Mouse (Mus musculus): ENCODE data around the gene Gm47791. TPM values are rescaled to one million over a fixed set of nuclear protein-coding genes. Genes with fewer than 3 reads are reported as not detected.

Gm47791 gene
- polyA plus RNA-seq, 1 experiment from 2014 or later, result not detected

DNA sequence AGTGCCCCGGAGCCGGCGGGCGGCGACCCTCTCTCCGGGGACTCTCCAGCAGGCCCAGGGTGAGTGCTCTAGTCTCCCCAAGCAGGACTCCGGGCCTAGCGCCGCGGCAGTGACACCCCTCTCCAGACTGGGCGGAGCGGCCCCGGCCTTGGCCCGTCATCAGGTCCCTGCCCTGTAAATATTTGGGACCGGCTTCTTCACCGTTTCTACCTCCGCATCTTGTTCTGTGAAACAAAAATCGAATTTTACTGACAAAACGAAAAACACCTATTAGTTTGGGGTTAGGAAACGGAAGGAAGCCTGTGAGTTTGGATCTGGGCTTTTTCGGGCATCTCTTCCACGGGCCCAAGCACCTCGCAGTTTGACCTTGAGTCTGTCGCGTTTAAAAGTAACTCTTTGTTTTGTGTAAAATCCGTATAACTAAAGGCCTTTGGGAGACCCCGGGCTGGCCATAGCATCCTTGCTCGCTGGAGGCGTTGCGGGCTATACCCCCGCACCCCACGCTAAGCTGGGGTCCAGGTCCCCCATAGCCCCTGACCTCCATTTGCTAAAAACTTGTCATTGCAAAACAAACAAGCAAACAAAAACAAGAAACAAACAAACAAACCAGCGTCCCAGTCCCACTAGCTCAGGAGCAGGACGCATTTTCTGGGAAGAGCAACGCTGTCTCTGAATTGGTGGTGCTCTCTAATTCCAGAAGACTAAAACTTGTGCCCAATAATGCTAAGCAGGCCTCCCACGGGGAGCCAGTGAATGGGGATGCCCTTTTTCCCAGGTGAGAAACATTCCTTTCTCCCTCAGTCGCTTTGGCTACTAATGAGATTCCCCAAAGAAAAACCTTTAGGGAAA lies 45.8 kb downstream of the Gm47791 start:
- Histone ChIP-seq H3K4me1 (ENCODE audit: control insufficient read depth, insufficient read depth, low read length) (peaks cover 4% of the 10 kb centered on the region), H3K9ac (ENCODE audit: low read length) (peak overlapping the region; percentile 94), H3K9me3 (ENCODE audit: control insufficient read depth, low read length) (no peaks in the 10 kb centered on the region), H3K4me3 (ENCODE audit: low read depth, low read length) (peak overlapping the region; percentile 85), H3K27me3 (ENCODE audit: control insufficient read depth, insufficient read depth, low read length) (no peaks in the 10 kb centered on the region), H3K36me3 (ENCODE audit: control insufficient read depth, insufficient read depth, low read length) (no peaks in the 10 kb centered on the region; the same call in 1 of the 2 replicates), H3K4me2 (ENCODE audit: low read depth) (peak overlapping the region; percentile 87), H3K27ac (ENCODE audit: low read depth, low read length) (no peak overlapping the region)
- ATAC-seq (ENCODE audit: insufficient read depth, low FRiP score, low TSS enrichment) (peak; percentile 94), DNase-seq (ENCODE audit: low spot score) (no peak)
- 2% methylated on average over 37 of the region's 37 CpGs for WGBS

DNA sequence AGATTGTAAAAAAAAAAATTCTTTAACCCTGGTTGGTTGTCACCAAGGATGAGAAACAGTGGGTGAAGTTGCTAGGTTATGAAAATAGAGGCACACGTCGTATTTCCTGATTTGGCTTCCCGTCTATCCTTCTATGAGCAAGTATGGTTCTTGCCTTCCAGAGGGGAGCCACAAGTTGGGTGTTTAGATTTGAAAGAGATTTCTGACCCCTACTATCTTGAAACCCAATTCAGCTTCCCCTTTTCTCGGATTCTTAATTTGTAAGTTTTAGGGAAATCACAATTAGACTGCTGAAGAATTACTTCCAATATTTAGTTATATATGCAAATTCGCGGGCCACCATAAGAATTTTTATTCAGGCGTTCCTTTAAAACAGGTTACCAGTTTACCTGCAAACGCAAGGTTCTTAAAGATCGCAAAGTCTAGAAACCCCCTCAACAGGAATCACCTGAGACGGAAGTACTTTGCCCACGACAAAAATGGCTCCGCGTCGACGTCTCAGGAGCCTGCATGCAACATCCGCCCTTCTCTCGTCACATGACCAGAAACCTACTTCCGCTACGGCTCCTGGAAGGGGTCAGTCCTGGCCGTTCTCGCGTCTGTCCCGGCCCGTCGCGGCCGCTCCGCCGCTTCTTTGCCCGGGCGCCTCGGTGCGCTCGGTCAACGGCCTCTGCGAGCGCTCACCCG lies 46.6 kb downstream of the Gm47791 start, which contains the start of gene Mff:
Gene Mff (plus strand): TSS at position 552 of the 687 bp plus-strand sequence.
- DNase-seq (ENCODE audit: low spot score) (peak; percentile 91), ATAC-seq (ENCODE audit: insufficient read depth, low FRiP score, low TSS enrichment) (peak; percentile 99)
- peaks cover 4% of the 10 kb centered on the region for H3K4me1 ChIP-seq (ENCODE audit: control insufficient read depth, insufficient read depth, low read length)
- H3K9me3 ChIP-seq (ENCODE audit: control insufficient read depth, low read length), result no peaks in the 10 kb centered on the region
- H3K27ac ChIP-seq (ENCODE audit: low read depth, low read length), result no peak within 1 kb of the TSS
- peak within 1 kb of the TSS; percentile 87 for H3K4me2 ChIP-seq (ENCODE audit: low read depth)
- H3K27me3 ChIP-seq (ENCODE audit: control insufficient read depth, insufficient read depth, low read length), result no peaks in the 10 kb centered on the region
- H3K9ac ChIP-seq (ENCODE audit: low read length), result peak within 1 kb of the TSS; percentile 94
- H3K4me3 ChIP-seq (ENCODE audit: low read depth, low read length), result peak within 1 kb of the TSS; percentile 85
- 10% methylated on average over 38 of the region's 38 CpGs for WGBS
- H3K36me3 ChIP-seq (ENCODE audit: control insufficient read depth, insufficient read depth, low read length), result no peaks in the 10 kb centered on the region

Other genes starting within 250 kb of the Gm47791 start
- gene Col4a4, start 184.4 kb downstream of the Gm47791 start, polyA plus RNA-seq (2014; fragmentation: Nextera tagmentation; extraction: Ambion mirVana), result 0.16 and 0.18 TPM in 2 replicates
- 0.11 and 0.18 TPM in 2 replicates for gene Col4a3, start 184.3 kb downstream of the Gm47791 start, polyA plus RNA-seq (2014; fragmentation: Nextera tagmentation; extraction: Ambion mirVana)
- gene Mff, start 46.4 kb downstream of the Gm47791 start, polyA plus RNA-seq (2014; fragmentation: Nextera tagmentation; extraction: Ambion mirVana), result 278 and 290 TPM in 2 replicates
- gene Tm4sf20, start 2.8 kb downstream of the Gm47791 start, polyA plus RNA-seq (2014; fragmentation: Nextera tagmentation; extraction: Ambion mirVana), result 0.28 TPM in 1 of 2 replicates, not detected in the other
- 55.0 and 58.4 TPM in 2 replicates for gene Agfg1, start 68.2 kb upstream of the Gm47791 start, polyA plus RNA-seq (2014; fragmentation: Nextera tagmentation; extraction: Ambion mirVana)
- gene A030005L19Rik, start 142.1 kb upstream of the Gm47791 start, polyA plus RNA-seq (2014; fragmentation: Nextera tagmentation; extraction: Ambion mirVana), result not detected in 2 replicates
- not detected in 2 replicates for gene A030014E15Rik, start 153.7 kb upstream of the Gm47791 start, polyA plus RNA-seq (2014; fragmentation: Nextera tagmentation; extraction: Ambion mirVana)
- gene Gm6217, start 160.2 kb upstream of the Gm47791 start, polyA plus RNA-seq (2014; fragmentation: Nextera tagmentation; extraction: Ambion mirVana), result not detected in 2 replicates
- gene A030003K21Rik, start 172.1 kb upstream of the Gm47791 start, polyA plus RNA-seq (2014; fragmentation: Nextera tagmentation; extraction: Ambion mirVana), result not detected in 2 replicates
- not detected in 2 replicates for gene Gm7544, start 184.8 kb upstream of the Gm47791 start, polyA plus RNA-seq (2014; fragmentation: Nextera tagmentation; extraction: Ambion mirVana)
- gene Gm47955, start 189.0 kb upstream of the Gm47791 start, polyA plus RNA-seq (2014; fragmentation: Nextera tagmentation; extraction: Ambion mirVana), result not detected in 2 replicates
- not detected in 2 replicates for gene Gm47959, start 229.3 kb upstream of the Gm47791 start, polyA plus RNA-seq (2014; fragmentation: Nextera tagmentation; extraction: Ambion mirVana)